Mouse (Mus musculus) stomach, postnatal 0 days (tissue): ENCODE data around the gene D1Pas1.

Source experiments
- CTCF ChIP-seq: IDR thresholded peaks from 2 replicates; pipeline ENCODE4 v1.5.1; 2016; ENCODE audit warnings: antibody characterized with exemption, low read depth, mild to moderate bottlenecking, moderate library complexity
- EP300 ChIP-seq: optimal IDR thresholded peaks from 2 replicates; pipeline ENCODE3; 2016; ENCODE audit warnings: antibody characterized with exemption

GRCm38 (mm10) chr1:186991473-186991872 lies 24.3 kb downstream of the D1Pas1 start:
- TF ChIP-seq CTCF = no peak
- TF ChIP-seq EP300 = no peak
